Mouse (Mus musculus) limb, embryonic 12.5 days (tissue): ENCODE results near the gene Frmpd1. TPM values are rescaled to one million over a fixed set of nuclear protein-coding genes. Genes with fewer than 3 reads are reported as not detected.

Experiments used
- ATAC-seq: fragments of 200-750 bp; cut with Nextera tagmentation; 2 replicates; pipeline ENCODE4 v1.8.0; 2017; ENCODE audit warnings: low read depth, moderate TSS enrichment; ENCODE audit not compliant: insufficient number of reproducible peaks, insufficient read depth, low FRiP score, low TSS enrichment
- H3K27ac ChIP-seq: fragments of 300-500 bp; sonication (generic); 2 replicates; pipeline ENCODE4 v1.5.1; 2016; ENCODE audit warnings: mild to moderate bottlenecking, moderate library complexity
- H3K27me3 ChIP-seq: fragments of 300-500 bp; sonication (generic); 2 replicates; pipeline ENCODE4 v1.6.1; 2016; ENCODE audit warnings: mild to moderate bottlenecking, moderate library complexity
- H3K36me3 ChIP-seq: fragments of 300-500 bp; sonication (generic); 2 replicates; pipeline ENCODE4 v1.6.1; 2016; ENCODE audit warnings: mild to moderate bottlenecking, moderate library complexity
- H3K4me1 ChIP-seq: fragments of 300-500 bp; sonication (generic); replicated peaks from 2 replicates; pipeline ENCODE4 v1.6.1; 2016
- H3K4me2 ChIP-seq: fragments of 300-500 bp; sonication (generic); 2 replicates; pipeline ENCODE4 v1.6.1; 2016; ENCODE audit warnings: mild to moderate bottlenecking, moderate library complexity
- H3K4me3 ChIP-seq: fragments of 300-500 bp; sonication (generic); replicated peaks from 2 replicates; pipeline ENCODE4 v1.5.1; 2016; ENCODE audit warnings: mild to moderate bottlenecking
- H3K9ac ChIP-seq: fragments of 300-500 bp; sonication (generic); replicated peaks from 2 replicates; pipeline ENCODE4 v1.6.1; 2016; ENCODE audit warnings: mild to moderate bottlenecking, moderate library complexity
- H3K9me3 ChIP-seq: fragments of 300-500 bp; sonication (generic); 2 replicates; pipeline ENCODE4 v1.6.1; 2016; ENCODE audit warnings: mild to moderate bottlenecking, moderate library complexity
- WGBS: fragments of 180-500 bp; shearing (Covaris S2); methylation state at CpG from one replicate; pipeline ENCODE4 v1.1.7; 2016; 5-methylcytosine and 5-hydroxymethylcytosine counted together
- polyA plus RNA-seq: library from polyadenylated mRNA; unstranded; fragments of >200 nt; fragmentation: Nextera tagmentation; extraction: Ambion mirVana; gene quantifications from 2 replicates; pipeline ENCODE4 v1.2.1, GENCODE M21; 2016

Frmpd1 gene
- polyA plus RNA-seq, 1 experiment from 2014 or later, result 3.6 TPM

DNA sequence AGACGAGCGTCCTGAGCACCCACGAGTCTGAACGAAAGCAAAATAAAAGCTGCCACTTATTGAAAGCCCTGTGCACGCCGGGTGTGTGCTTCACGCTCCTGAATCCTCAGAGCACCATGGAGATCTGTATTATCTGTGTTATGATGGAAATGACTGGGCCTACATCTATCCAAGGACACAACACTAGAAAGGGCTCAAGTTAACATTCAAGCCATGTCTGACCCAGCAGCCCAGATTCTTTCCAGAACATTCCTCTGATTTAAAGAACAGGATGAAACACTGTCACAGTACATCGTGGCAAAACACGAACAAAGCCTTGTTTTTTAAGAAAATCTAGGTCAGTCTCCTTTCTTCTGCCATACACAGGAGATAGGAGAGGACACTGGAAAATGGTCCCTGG is 13.3 kb upstream of the Frmpd1 start:
- Histone ChIP-seq H3K9ac (no peak overlapping the region), H3K27me3 (no peaks in the 10 kb centered on the region), H3K27ac (no peak overlapping the region), H3K9me3 (no peaks in the 10 kb centered on the region), H3K4me2 (no peak overlapping the region), H3K36me3 (no peaks in the 10 kb centered on the region), H3K4me1 (no peaks in the 10 kb centered on the region), H3K4me3 (no peak overlapping the region)
- 83% methylated on average over 9 of the region's 9 CpGs for WGBS
- no peak for ATAC-seq

GRCm38 (mm10) chr4:45183818-45184520 is 706 bp upstream of the Frmpd1 start:
- Histone ChIP-seq H3K4me3 (peak overlapping the region; percentile 64), H3K4me1 (peaks cover 4% of the 10 kb centered on the region; the same call in 1 of the 2 replicates), H3K9me3 (no peaks in the 10 kb centered on the region), H3K27ac (no peak overlapping the region), H3K36me3 (no peaks in the 10 kb centered on the region), H3K4me2 (peak overlapping the region; percentile 97), H3K9ac (peak overlapping the region; percentile 65), H3K27me3 (peaks cover 74% of the 10 kb centered on the region)
- ATAC-seq, result peak; percentile 53; the same call in 1 of the 2 replicates
- WGBS, result 28% methylated on average over 13 of the region's 13 CpGs

- WGBS, result 2% methylated on average over 10 of the region's 10 CpGs
- peak overlapping the region; percentile 64 for H3K4me3 ChIP-seq
- peaks cover 82% of the 10 kb centered on the region for H3K27me3 ChIP-seq
- ATAC-seq, result 0 out of 2 replicates have a peak, but pooled peaks have one; percentile 41
- no peak overlapping the region for H3K27ac ChIP-seq
- H3K36me3 ChIP-seq, result no peaks in the 10 kb centered on the region
- peaks cover 4% of the 10 kb centered on the region; the same call in 1 of the 2 replicates for H3K4me1 ChIP-seq
- peak overlapping the region; percentile 65 for H3K9ac ChIP-seq
- peak overlapping the region; percentile 97 for H3K4me2 ChIP-seq
- H3K9me3 ChIP-seq, result no peaks in the 10 kb centered on the region
Observed at GRCm38 (mm10) chr4:45185331-45185669, 625 bp downstream of the Frmpd1 start.

- Histone ChIP-seq H3K4me3 (no peak overlapping the region), H3K4me1 (no peaks in the 10 kb centered on the region), H3K27me3 (no peaks in the 10 kb centered on the region), H3K4me2 (no peak overlapping the region), H3K9ac (no peak overlapping the region), H3K36me3 (no peaks in the 10 kb centered on the region), H3K27ac (no peak overlapping the region), H3K9me3 (no peaks in the 10 kb centered on the region)
- WGBS, result 55% methylated on average over 3 of the region's 3 CpGs
- ATAC-seq, result no peak
Observed at GRCm38 (mm10) chr4:45198296-45198695, 13.6 kb downstream of the Frmpd1 start.

GRCm38 (mm10) chr4:45203283-45203682 is 18.6 kb downstream of the Frmpd1 start:
- H3K36me3 ChIP-seq, result no peaks in the 10 kb centered on the region
- no peak for ATAC-seq
- WGBS, result 88% methylated on average over 7 of the region's 7 CpGs
- no peaks in the 10 kb centered on the region for H3K4me1 ChIP-seq
- H3K9me3 ChIP-seq, result no peaks in the 10 kb centered on the region
- no peak overlapping the region for H3K4me2 ChIP-seq
- H3K27me3 ChIP-seq, result no peaks in the 10 kb centered on the region
- H3K27ac ChIP-seq, result no peak overlapping the region
- H3K4me3 ChIP-seq, result no peak overlapping the region
- no peak overlapping the region for H3K9ac ChIP-seq

DNA sequence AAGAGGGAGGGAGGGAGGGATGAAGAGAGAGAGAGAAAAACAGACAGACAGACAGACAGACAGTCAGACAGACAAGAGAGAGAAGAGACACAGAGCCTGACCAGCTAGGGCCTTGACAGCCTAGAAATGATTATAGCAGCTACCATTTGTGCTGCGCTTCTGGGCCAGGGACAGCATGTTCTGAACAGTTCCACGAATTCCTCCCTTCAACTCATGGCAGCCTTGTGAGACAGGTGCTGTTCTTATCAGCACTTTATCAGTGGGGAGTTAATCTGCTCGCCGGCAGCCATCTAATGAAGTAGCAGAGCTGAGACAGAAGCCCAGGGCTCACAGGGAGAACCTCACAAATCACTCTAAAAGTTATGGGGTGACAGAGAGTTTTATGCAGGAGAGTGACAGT is 22.8 kb downstream of the Frmpd1 start:
- Histone ChIP-seq H3K27ac (no peak overlapping the region), H3K4me1 (0 out of 2 replicates have a peak, but pooled peaks cover 4% of the 10 kb centered on the region), H3K9ac (no peak overlapping the region), H3K4me2 (no peak overlapping the region), H3K4me3 (no peak overlapping the region), H3K9me3 (no peaks in the 10 kb centered on the region), H3K36me3 (no peaks in the 10 kb centered on the region), H3K27me3 (no peaks in the 10 kb centered on the region)
- 26% methylated on average over 4 of the region's 4 CpGs for WGBS
- ATAC-seq, result no peak

DNA sequence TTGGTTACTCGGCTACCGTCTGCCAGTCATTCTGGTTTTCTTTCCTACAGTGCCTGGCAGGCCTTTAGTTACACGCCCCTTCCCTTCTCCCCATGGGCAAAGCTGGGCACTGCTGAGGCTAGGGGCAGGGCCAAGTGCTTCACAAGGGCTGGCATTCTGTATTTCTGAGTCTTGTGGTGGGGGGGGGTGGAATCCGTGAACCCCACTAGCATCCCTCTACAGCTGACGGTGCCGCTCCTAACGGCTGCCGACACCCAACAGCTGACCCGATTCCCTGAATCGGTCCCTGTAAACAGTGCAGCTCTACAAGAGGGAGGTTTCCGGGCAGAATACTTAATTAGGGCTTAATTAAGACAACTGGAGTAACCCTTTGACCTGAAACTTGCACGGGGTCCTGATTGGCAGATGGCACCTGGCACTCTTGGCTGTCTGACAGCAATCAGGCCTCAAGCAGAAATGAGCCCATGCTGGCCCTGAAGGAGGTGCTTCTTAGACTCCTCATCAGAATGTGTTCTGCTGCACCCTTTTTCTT is 24.2 kb downstream of the Frmpd1 start:
- Histone ChIP-seq H3K27ac (no peak overlapping the region), H3K27me3 (no peaks in the 10 kb centered on the region), H3K36me3 (no peaks in the 10 kb centered on the region), H3K4me2 (no peak overlapping the region), H3K9me3 (no peaks in the 10 kb centered on the region), H3K4me3 (no peak overlapping the region), H3K4me1 (0 out of 2 replicates have a peak, but pooled peaks cover 4% of the 10 kb centered on the region), H3K9ac (no peak overlapping the region; the same call in 1 of the 2 replicates)
- no peak for ATAC-seq
- WGBS, result 56% methylated on average over 12 of the region's 12 CpGs

GRCm38 (mm10) chr4:45212342-45213063 is 27.8 kb downstream of the Frmpd1 start:
- Histone ChIP-seq H3K4me1 (0 out of 2 replicates have a peak, but pooled peaks cover 4% of the 10 kb centered on the region), H3K9ac (no peak overlapping the region), H3K27me3 (no peaks in the 10 kb centered on the region), H3K27ac (no peak overlapping the region), H3K36me3 (no peaks in the 10 kb centered on the region), H3K4me3 (no peak overlapping the region), H3K9me3 (no peaks in the 10 kb centered on the region), H3K4me2 (no peak overlapping the region)
- 73% methylated on average over 11 of the region's 11 CpGs for WGBS
- no peak for ATAC-seq

GRCm38 (mm10) chr4:45219946-45220345 is 35.3 kb downstream of the Frmpd1 start:
- no peak for ATAC-seq
- Histone ChIP-seq H3K27ac (no peak overlapping the region; the same call in 1 of the 2 replicates), H3K9me3 (no peaks in the 10 kb centered on the region), H3K4me3 (no peak overlapping the region), H3K4me1 (no peaks in the 10 kb centered on the region), H3K27me3 (no peaks in the 10 kb centered on the region), H3K9ac (no peak overlapping the region), H3K36me3 (no peaks in the 10 kb centered on the region), H3K4me2 (no peak overlapping the region)
- WGBS, result 85% methylated on average over 8 of the region's 8 CpGs

GRCm38 (mm10) chr4:45222395-45222794 is 37.7 kb downstream of the Frmpd1 start:
- H3K4me2 ChIP-seq, result no peak overlapping the region
- no peak for ATAC-seq
- no peak overlapping the region for H3K9ac ChIP-seq
- H3K36me3 ChIP-seq, result no peaks in the 10 kb centered on the region
- 81% methylated on average over 2 of the region's 2 CpGs for WGBS
- no peak overlapping the region for H3K27ac ChIP-seq
- H3K4me1 ChIP-seq, result no peaks in the 10 kb centered on the region
- H3K9me3 ChIP-seq, result no peaks in the 10 kb centered on the region
- H3K4me3 ChIP-seq, result no peak overlapping the region
- H3K27me3 ChIP-seq, result no peaks in the 10 kb centered on the region

DNA sequence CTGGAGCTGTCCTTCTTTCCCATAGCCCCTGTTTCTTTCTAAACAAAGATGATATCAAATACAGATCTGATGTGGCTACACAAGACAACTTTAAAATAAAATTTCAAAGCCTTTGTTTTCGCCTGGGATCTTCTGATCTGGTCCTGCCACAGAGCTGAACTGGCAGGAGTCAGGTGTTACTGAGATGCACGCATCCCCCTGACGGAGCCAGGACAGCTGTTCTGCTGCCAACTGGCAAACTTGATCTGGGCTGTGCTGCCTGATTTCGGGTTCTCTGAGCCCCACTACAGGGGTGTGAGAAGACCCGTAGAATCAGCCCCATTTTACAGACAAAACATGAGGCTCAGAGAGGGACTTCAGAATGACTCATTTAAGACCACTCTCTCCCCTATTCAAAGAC is 45.6 kb downstream of the Frmpd1 start:
- Histone ChIP-seq H3K36me3 (no peaks in the 10 kb centered on the region), H3K4me2 (no peak overlapping the region), H3K9me3 (no peaks in the 10 kb centered on the region), H3K27me3 (no peaks in the 10 kb centered on the region), H3K4me1 (no peaks in the 10 kb centered on the region), H3K27ac (no peak overlapping the region), H3K4me3 (no peak overlapping the region), H3K9ac (no peak overlapping the region)
- ATAC-seq, result no peak
- WGBS, result 72% methylated on average over 5 of the region's 5 CpGs
